In genomic region chr8:86599299-86599698, GRCm38 (mm10) we compare ENCODE assay signal across 24 mouse cellular contexts. TPM values are rescaled to one million over a fixed set of nuclear protein-coding genes. Genes with fewer than 3 reads are reported as not detected.
DNase-seq lines count a peak whose midpoint lies in the region; ATAC-seq and TF ChIP-seq lines count a peak whose summit lies in the region.
"Had no signal": no experiment of that assay in that cellular context is flagged by ENCODE, and none has a peak within 500 bp of the region (broad histone marks: within the 10 kb centered on the region; RNA-seq: fewer than 3 reads in every experiment).

No protein-coding gene starts in this region.

- H3K79me2 ChIP-seq in liver, adult 2 months (ENCODE audit: control insufficient read depth, insufficient read depth, low read length), result no peaks in the 10 kb centered on the region

- DNase-seq in liver, adult 2 months (ENCODE audit: extremely low read depth, low read depth, low spot score), result no peak
- no peak for DNase-seq in liver, embryonic 11.5 days (ENCODE audit: low spot score)
- peak; percentile 31 for DNase-seq in 416B (ENCODE audit: low read depth)
- no peak for DNase-seq in kidney, adult 8-10 months
- DNase-seq in adrenal gland, postnatal 14 days, result no peak
- DNase-seq: adrenal gland, adult 8-10 months; adrenal gland, postnatal 25 days; cerebellum, adult 11 months; cerebellum, adult 18-20 months; cerebellum, adult 8-10 months; cerebellum, adult 9-11 months; cerebellum, postnatal 14 days; cerebellum, postnatal 36 days; forebrain, postnatal 0 days had no signal

- peak overlapping the region; percentile 90 for H3K27ac ChIP-seq in liver, adult 2 months (replicated peaks; ENCODE audit: insufficient read depth, low read depth, low read length)
- H3K27ac ChIP-seq in liver, embryonic 11.5 days (ENCODE audit: low read depth, low read length), result no peak overlapping the region
- H3K27ac ChIP-seq: embryonic facial prominence, embryonic 10.5 days; embryonic facial prominence, embryonic 12.5 days; forebrain, embryonic 13.5 days; forebrain, embryonic 15.5 days had no signal

- no peak overlapping the region for H3K4me2 ChIP-seq in liver, embryonic 11.5 days
- H3K4me2 ChIP-seq: embryonic facial prominence, embryonic 12.5 days; forebrain, embryonic 13.5 days; forebrain, embryonic 15.5 days had no signal

- WGBS in liver, adult 2 months, result 44% methylated on average over 6 of the region's 6 CpGs
- 85% methylated on average over 6 of the region's 6 CpGs for WGBS in liver, embryonic 11.5 days

- no peak overlapping the region for H3K4me3 ChIP-seq in liver, adult 2 months (ENCODE audit: insufficient read depth, low read depth, low read length)
- H3K4me3 ChIP-seq in liver, embryonic 11.5 days (ENCODE audit: low read depth, low read length), result no peak overlapping the region
- H3K4me3 ChIP-seq: embryonic facial prominence, embryonic 10.5 days; embryonic facial prominence, embryonic 12.5 days; forebrain, embryonic 13.5 days; forebrain, embryonic 15.5 days had no signal

- H3K9ac ChIP-seq in liver, adult 2 months (ENCODE audit: low read depth, low read length), result no peak overlapping the region
- H3K9ac ChIP-seq in liver, embryonic 11.5 days (ENCODE audit: low read depth, low read length), result no peak overlapping the region
- H3K9ac ChIP-seq: embryonic facial prominence, embryonic 12.5 days; forebrain, embryonic 13.5 days; forebrain, embryonic 15.5 days; forebrain, postnatal 0 days had no signal

- H3K36me3 ChIP-seq in liver, adult 2 months (ENCODE audit: control insufficient read depth, insufficient read depth, low read length), result no peaks in the 10 kb centered on the region
- no peaks in the 10 kb centered on the region for H3K36me3 ChIP-seq in liver, embryonic 11.5 days (ENCODE audit: control insufficient read depth, insufficient read depth, low read length)
- H3K36me3 ChIP-seq: embryonic facial prominence, embryonic 10.5 days; embryonic facial prominence, embryonic 12.5 days; forebrain, embryonic 15.5 days had no signal

- no peak for TF ChIP-seq CTCF in liver, adult 2 months (IDR thresholded peaks at IDR 0.05; ENCODE audit: low read depth, low read length)

- peaks cover 42% of the 10 kb centered on the region for H3K4me1 ChIP-seq in liver, adult 2 months (ENCODE audit: control insufficient read depth, insufficient read depth, low read length)
- no peaks in the 10 kb centered on the region for H3K4me1 ChIP-seq in liver, embryonic 11.5 days (replicated peaks; ENCODE audit: control insufficient read depth, insufficient read depth, low read length)
- H3K4me1 ChIP-seq: embryonic facial prominence, embryonic 12.5 days; forebrain, embryonic 13.5 days; forebrain, embryonic 15.5 days had no signal

- no peak for ATAC-seq in liver, embryonic 11.5 days (replicated peaks; ENCODE audit: low FRiP score)
- peak; percentile 81 for ATAC-seq in granulocyte monocyte progenitor cell, adult 5-6 weeks (replicated peaks; ENCODE audit: poor library complexity, severe bottlenecking)
- ATAC-seq in megakaryocyte progenitor cell, adult 5-6 weeks (replicated peaks; ENCODE audit: poor library complexity), result peak; percentile 56
- ATAC-seq: forebrain, embryonic 13.5 days; forebrain, embryonic 15.5 days; forebrain, postnatal 0 days had no signal

- no peaks in the 10 kb centered on the region for H3K27me3 ChIP-seq in liver, adult 2 months (ENCODE audit: control insufficient read depth, insufficient read depth, low read length)
- H3K27me3 ChIP-seq in liver, embryonic 11.5 days (replicated peaks; ENCODE audit: control insufficient read depth, insufficient read depth, low read length), result no peaks in the 10 kb centered on the region
- H3K27me3 ChIP-seq: embryonic facial prominence, embryonic 12.5 days; forebrain, embryonic 13.5 days; forebrain, embryonic 15.5 days had no signal

- no peak for TF ChIP-seq POLR2A in liver, adult 2 months (IDR thresholded peaks at IDR 0.05; ENCODE audit: extremely low read depth, insufficient read depth, low read length)

- H3K9me3 ChIP-seq in liver, embryonic 11.5 days (ENCODE audit: control insufficient read depth, low read length), result no peaks in the 10 kb centered on the region
- H3K9me3 ChIP-seq: embryonic facial prominence, embryonic 10.5 days; embryonic facial prominence, embryonic 12.5 days; forebrain, embryonic 13.5 days; forebrain, embryonic 15.5 days had no signal

RNA-seq across cellular contexts. Expression of gene Abcc12, which starts 18.8 kb away (rescaled TPM):
- 0.18 and 0.81 TPM in 2 replicates for total RNA-seq in liver, adult 2 months (2014; rRNA removed)
- 0.21 TPM in 1 of 2 replicates, not detected in the other for polyA plus RNA-seq in liver, adult 2 months (2012; rRNA removed)
- not detected in 2 replicates for polyA plus RNA-seq in liver, embryonic 11.5 days (2014; fragmentation: Nextera tagmentation; extraction: Ambion mirVana)
- not detected in 2 replicates for total RNA-seq in granulocyte monocyte progenitor cell, adult 5-6 weeks (2014; fragmentation: Nextera tagmentation)
- not detected in 2 replicates for total RNA-seq in granulocyte monocyte progenitor cell, adult 5-6 weeks (2017)
- not detected in 2 replicates for total RNA-seq in megakaryocyte progenitor cell, adult 5-6 weeks (2015)
- not detected in 2 replicates for total RNA-seq in megakaryocyte progenitor cell, adult 5-6 weeks (2017)
- total RNA-seq in adrenal gland, postnatal 14 days (2021), result 0.15 TPM in 1 of 2 replicates, not detected in the other
- total RNA-seq: adrenal gland, adult 18-20 months; adrenal gland, postnatal 25 days; common myeloid progenitor, adult 5-6 weeks; MEL had no signal
- polyA plus RNA-seq: C2C12; embryonic facial prominence, embryonic 10.5 days had no signal

RNA-seq across cellular contexts. Expression of gene Lonp2, which starts 24.5 kb away (rescaled TPM):
- total RNA-seq in liver, adult 2 months (2014; rRNA removed), result 244 and 308 TPM in 2 replicates
- polyA plus RNA-seq in liver, adult 2 months (2012; rRNA removed), result 278 and 299 TPM in 2 replicates
- polyA plus RNA-seq in liver, embryonic 11.5 days (2014; fragmentation: Nextera tagmentation; extraction: Ambion mirVana), result 50.3 and 60.6 TPM in 2 replicates
- 29.4 and 31.9 TPM in 2 replicates for total RNA-seq in granulocyte monocyte progenitor cell, adult 5-6 weeks (2014; fragmentation: Nextera tagmentation)
- total RNA-seq in granulocyte monocyte progenitor cell, adult 5-6 weeks (2017), result 41.1 and 44.9 TPM in 2 replicates
- 37.1 and 47.0 TPM in 2 replicates for total RNA-seq in megakaryocyte progenitor cell, adult 5-6 weeks (2015)
- 47.7 and 51.4 TPM in 2 replicates for total RNA-seq in megakaryocyte progenitor cell, adult 5-6 weeks (2017)
- total RNA-seq in adrenal gland, postnatal 14 days (2021), result 123 and 136 TPM in 2 replicates
